Mouse (Mus musculus) stomach, embryonic 16.5 days (tissue): ENCODE data around the gene Neo1. TPM values are rescaled to one million over a fixed set of nuclear protein-coding genes. Genes with fewer than 3 reads are reported as not detected.
A peak's percentile ranks its signal among the peaks of the same experiment; 100 is the strongest.

ENCODE experiments used
- ATAC-seq: fragments of 200-750 bp; cut with Nextera tagmentation; 2 replicates; pipeline ENCODE4 v1.8.0; 2017; ENCODE audit warnings: moderate number of reproducible peaks, moderate TSS enrichment; ENCODE audit not compliant: insufficient read depth, low FRiP score
- H3K27ac ChIP-seq: fragments of 300-500 bp; sonication (generic); 2 replicates; pipeline ENCODE4 v1.5.1; 2014; ENCODE audit warnings: low read length
- H3K27me3 ChIP-seq: fragments of 300-500 bp; sonication (generic); 2 replicates; pipeline ENCODE4 v1.6.1; 2014; ENCODE audit warnings: low read length, control low read depth, mixed read lengths; ENCODE audit not compliant: control insufficient read depth, insufficient read depth
- H3K36me3 ChIP-seq: fragments of 300-500 bp; sonication (generic); 2 replicates; pipeline ENCODE4 v1.6.1; 2014; ENCODE audit warnings: low read length; ENCODE audit not compliant: control insufficient read depth, insufficient read depth
- H3K4me1 ChIP-seq: fragments of 300-500 bp; sonication (generic); 2 replicates; pipeline ENCODE4 v1.6.1; 2014; ENCODE audit warnings: low read length, control low read depth, mixed read lengths; ENCODE audit not compliant: control insufficient read depth, insufficient read depth
- H3K4me2 ChIP-seq: fragments of 300-500 bp; sonication (generic); 2 replicates; pipeline ENCODE4 v1.6.1; 2014; ENCODE audit warnings: low read depth, low read length, mixed read lengths
- H3K4me3 ChIP-seq: fragments of 300-500 bp; sonication (generic); replicated peaks from 2 replicates; pipeline ENCODE4 v1.5.1; 2014; ENCODE audit warnings: mild to moderate bottlenecking, low read length
- H3K9ac ChIP-seq: fragments of 300-500 bp; sonication (generic); 2 replicates; pipeline ENCODE4 v1.6.1; 2014; ENCODE audit warnings: low read length
- H3K9me3 ChIP-seq: fragments of 300-500 bp; sonication (generic); replicated peaks from 2 replicates; pipeline ENCODE4 v1.6.1; 2016; ENCODE audit warnings: low read length, control low read depth; ENCODE audit not compliant: control insufficient read depth
- WGBS: fragments of 180-500 bp; shearing (Covaris S2); extraction: QIAGEN DNeasy Blood & Tissue Kit; methylation state at CpG from one replicate; pipeline ENCODE4 v1.1.7; 2014; 5-methylcytosine and 5-hydroxymethylcytosine counted together
- polyA plus RNA-seq: library from polyadenylated mRNA; unstranded; fragments of >200 nt; fragmentation: Nextera tagmentation; extraction: Ambion mirVana; gene quantifications from 2 replicates; pipeline ENCODE4 v1.2.1, GENCODE M21; 2015

Gene Neo1
- polyA plus RNA-seq, 1 experiment from 2014 or later, result 28.1 TPM

DNA sequence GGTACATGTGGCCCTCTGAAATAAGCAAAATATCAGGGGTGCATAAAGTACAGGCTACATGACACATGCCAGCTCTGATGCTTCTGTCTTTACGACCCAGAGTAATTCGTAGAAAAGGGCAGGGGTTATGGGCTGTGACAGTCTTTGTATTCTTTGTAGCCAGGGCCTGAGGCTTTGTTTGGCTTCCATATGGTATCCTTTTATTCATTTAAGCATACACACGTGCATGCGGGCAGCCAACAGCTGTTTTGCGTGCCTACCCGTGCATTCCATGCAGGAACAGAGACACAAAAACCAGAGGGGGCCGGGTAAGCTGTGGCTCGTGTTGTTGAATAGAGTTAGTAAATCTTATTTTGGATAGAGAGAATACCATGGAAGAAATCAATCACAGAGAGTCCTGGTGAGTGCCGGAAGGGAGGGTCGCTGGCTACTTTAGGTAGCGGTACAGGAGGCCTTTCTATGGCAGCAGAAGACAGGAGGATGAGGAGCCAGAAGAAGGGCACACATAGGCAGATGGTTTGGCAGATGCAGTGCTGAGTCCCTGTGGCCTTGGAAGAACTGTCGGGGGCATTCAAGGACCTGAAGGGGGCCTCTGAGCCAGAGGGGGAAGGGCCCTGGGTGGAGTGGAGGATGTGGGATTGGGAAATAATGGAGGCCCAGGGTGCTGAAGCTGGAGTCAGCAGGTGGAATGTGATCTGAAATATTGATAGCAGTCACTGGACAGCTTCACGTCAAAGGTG is 186.5 kb downstream of the Neo1 start:
- Histone ChIP-seq H3K4me3 (no peak overlapping the region), H3K27me3 (no peaks in the 10 kb centered on the region), H3K27ac (no peak overlapping the region), H3K36me3 (no peaks in the 10 kb centered on the region), H3K4me2 (no peak overlapping the region), H3K9ac (no peak overlapping the region), H3K9me3 (no peaks in the 10 kb centered on the region), H3K4me1 (no peaks in the 10 kb centered on the region)
- no peak for ATAC-seq
- WGBS, result 63% methylated on average over 13 of the region's 13 CpGs

DNA sequence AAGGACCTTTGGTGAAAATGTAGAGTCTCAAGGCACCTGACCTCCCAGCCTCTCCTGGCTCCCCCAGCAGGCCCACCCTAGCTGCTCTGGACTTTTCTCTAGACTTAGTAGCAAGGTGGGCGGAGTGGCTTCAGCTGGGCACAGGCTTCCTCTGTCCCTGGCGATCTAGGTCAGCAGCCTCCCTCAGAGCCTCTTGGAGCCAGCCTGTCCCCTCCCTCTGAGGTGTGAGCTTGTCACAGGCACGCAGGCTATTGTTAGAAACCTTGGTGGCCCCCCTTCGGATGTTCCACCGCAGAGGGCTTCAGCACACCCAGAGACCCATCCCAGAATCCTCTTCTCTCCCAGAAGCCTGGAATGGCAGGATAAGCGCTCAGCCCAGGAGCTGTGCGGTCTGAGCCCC is 188.6 kb downstream of the Neo1 start:
- no peak for ATAC-seq
- 77% methylated on average over 7 of the region's 7 CpGs for WGBS
- H3K36me3 ChIP-seq, result no peaks in the 10 kb centered on the region
- H3K27me3 ChIP-seq, result no peaks in the 10 kb centered on the region
- H3K9ac ChIP-seq, result no peak overlapping the region
- no peak overlapping the region for H3K4me3 ChIP-seq
- no peak overlapping the region for H3K27ac ChIP-seq
- H3K4me1 ChIP-seq, result no peaks in the 10 kb centered on the region
- H3K4me2 ChIP-seq, result no peak overlapping the region
- H3K9me3 ChIP-seq, result no peaks in the 10 kb centered on the region

DNA sequence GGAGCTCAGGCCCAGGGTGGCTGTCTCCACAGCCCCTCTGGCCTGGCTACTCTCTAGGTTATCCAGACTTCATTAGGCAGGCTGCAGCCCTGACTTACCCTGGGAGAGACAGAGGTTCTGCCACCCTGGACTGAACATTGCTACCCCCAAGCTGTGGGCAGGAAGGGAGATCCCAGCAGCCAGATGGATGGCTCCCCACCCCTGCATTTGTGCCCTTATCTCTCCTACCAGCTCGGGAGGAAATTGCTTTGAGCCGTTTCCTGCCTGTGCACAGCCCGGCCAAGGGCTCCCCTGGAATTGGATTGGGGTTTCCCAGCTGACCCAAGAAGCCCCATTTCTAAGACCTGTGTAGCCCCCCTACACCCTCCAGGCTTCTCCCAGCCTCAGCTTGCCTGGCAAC is 189.2 kb downstream of the Neo1 start:
- H3K27ac ChIP-seq, result no peak overlapping the region
- no peak overlapping the region for H3K9ac ChIP-seq
- 27% methylated on average over 3 of the region's 3 CpGs for WGBS
- H3K4me3 ChIP-seq, result no peak overlapping the region
- no peaks in the 10 kb centered on the region for H3K36me3 ChIP-seq
- H3K9me3 ChIP-seq, result no peaks in the 10 kb centered on the region
- H3K4me1 ChIP-seq, result no peaks in the 10 kb centered on the region
- H3K4me2 ChIP-seq, result no peak overlapping the region
- H3K27me3 ChIP-seq, result no peaks in the 10 kb centered on the region
- ATAC-seq, result no peak

DNA sequence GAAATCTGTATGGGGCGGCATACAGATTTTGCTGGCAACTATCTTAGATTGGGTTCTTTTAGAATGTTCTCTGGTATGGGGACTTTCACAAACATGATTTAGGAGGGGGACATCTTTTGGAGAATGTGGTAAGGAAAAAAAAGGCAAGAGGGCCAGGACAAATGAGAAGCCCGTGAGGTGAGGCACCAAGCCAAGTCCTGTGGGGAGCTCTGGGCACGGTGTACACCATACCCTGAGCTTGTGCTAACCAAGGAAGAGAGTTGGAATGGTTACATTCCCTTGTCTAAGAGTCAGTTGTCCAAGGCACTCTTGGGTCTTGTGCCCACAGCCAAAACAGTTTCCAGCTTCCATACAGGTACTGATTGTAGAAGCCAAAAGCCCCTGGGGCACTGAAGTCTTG is 191.6 kb downstream of the Neo1 start:
- Histone ChIP-seq H3K9ac (no peak overlapping the region), H3K4me1 (no peaks in the 10 kb centered on the region), H3K27ac (no peak overlapping the region), H3K27me3 (no peaks in the 10 kb centered on the region), H3K9me3 (no peaks in the 10 kb centered on the region), H3K4me2 (no peak overlapping the region), H3K4me3 (no peak overlapping the region), H3K36me3 (no peaks in the 10 kb centered on the region)
- 91% methylated on average over 3 of the region's 3 CpGs for WGBS
- ATAC-seq, result no peak

DNA sequence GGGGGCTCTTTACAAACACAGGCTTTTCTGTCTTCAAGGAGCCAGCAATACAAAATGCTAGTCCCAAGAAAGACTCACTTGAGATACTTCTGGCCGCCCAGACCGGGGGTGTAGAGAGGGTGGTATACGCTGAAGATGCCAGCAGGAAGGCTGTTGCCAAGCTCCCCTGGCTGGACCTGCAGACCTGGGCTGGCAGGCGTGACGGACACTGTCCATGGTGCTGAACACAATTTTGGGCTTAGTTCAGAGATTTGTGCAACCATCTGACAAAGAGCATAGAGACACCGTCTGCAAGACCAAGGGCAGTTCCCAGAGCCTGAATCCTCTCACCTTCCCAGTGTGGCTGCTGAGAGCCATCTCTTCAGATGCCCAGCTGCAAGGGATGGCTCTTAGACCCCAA is 194.6 kb downstream of the Neo1 start:
- ATAC-seq, result no peak
- Histone ChIP-seq H3K4me2 (no peak overlapping the region), H3K9ac (no peak overlapping the region), H3K4me1 (no peaks in the 10 kb centered on the region), H3K27ac (no peak overlapping the region), H3K4me3 (no peak overlapping the region), H3K9me3 (no peaks in the 10 kb centered on the region), H3K36me3 (no peaks in the 10 kb centered on the region), H3K27me3 (no peaks in the 10 kb centered on the region)
- 15% methylated on average over 6 of the region's 6 CpGs for WGBS

DNA sequence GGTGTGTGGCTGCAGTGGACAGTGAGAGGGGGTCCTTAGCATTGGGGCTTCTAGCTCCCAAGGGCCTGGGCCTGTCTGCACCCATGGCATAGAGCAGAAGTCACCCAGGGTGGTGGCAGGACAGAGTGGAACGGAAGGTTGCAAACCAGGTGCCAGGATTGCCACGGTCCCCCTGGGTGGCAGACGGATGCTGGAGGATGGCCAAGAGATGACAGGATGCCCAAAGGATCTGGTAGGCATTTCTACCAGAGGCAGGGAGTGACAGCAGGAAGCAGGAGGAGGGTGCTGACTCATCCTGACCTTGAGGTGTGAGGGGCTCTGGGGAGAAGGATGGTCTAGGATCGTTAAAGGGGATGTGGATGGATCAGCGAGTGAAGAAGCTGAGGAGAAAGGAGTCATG is 197.7 kb downstream of the Neo1 start:
- H3K4me2 ChIP-seq, result no peak overlapping the region
- no peak overlapping the region for H3K4me3 ChIP-seq
- H3K9me3 ChIP-seq, result no peaks in the 10 kb centered on the region
- no peak overlapping the region for H3K9ac ChIP-seq
- no peaks in the 10 kb centered on the region for H3K36me3 ChIP-seq
- H3K27ac ChIP-seq, result no peak overlapping the region
- H3K27me3 ChIP-seq, result no peaks in the 10 kb centered on the region
- WGBS, result 84% methylated on average over 5 of the region's 5 CpGs
- no peak for ATAC-seq
- no peaks in the 10 kb centered on the region for H3K4me1 ChIP-seq

DNA sequence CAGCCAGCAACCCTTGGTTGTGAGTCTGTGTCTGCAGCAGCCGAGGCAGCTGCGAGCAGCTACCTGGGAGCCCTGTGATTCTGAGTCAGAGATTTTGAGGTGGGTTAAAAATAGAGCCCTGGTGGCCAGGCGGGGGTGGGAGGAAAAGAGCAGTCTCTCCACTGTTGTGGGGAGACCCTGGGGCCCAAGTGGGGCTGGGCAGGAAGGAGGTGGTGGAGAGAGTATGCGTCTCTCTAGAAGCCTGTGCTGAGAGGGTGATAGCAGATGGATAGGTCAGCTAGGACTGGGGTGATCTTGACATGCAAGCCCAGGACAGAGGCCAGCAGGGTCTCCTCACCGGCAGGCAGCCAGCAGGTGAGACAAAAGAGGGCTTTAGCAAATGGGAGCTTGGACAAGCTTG is 199.1 kb downstream of the Neo1 start:
- no peaks in the 10 kb centered on the region for H3K9me3 ChIP-seq
- 61% methylated on average over 5 of the region's 5 CpGs for WGBS
- H3K4me3 ChIP-seq, result no peak overlapping the region
- H3K36me3 ChIP-seq, result no peaks in the 10 kb centered on the region
- no peak overlapping the region for H3K9ac ChIP-seq
- ATAC-seq, result no peak
- peaks cover 3% of the 10 kb centered on the region; the same call in 1 of the 2 replicates for H3K4me1 ChIP-seq
- no peak overlapping the region for H3K4me2 ChIP-seq
- H3K27ac ChIP-seq, result no peak overlapping the region
- H3K27me3 ChIP-seq, result no peaks in the 10 kb centered on the region

DNA sequence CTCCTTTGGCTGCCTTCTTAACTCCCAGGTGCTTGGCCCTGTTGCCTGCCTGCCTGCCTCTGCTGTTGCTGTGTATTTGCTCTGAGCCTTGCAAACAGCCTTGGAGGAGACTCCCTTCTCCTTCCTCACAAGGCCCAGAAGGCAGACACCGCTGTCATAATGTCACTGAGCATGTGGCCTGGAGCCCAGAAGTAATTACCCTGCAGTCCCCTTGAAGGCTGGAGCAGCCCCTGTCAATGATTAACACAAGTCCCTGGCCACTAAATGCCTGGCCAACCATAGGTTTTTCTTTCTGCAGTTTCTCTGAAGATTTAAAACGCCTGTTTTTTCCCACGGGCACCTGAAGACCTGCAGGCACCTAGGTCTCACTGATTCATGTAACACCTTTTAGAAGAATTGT is 203.3 kb downstream of the Neo1 start:
- Histone ChIP-seq H3K4me2 (no peak overlapping the region), H3K27me3 (no peaks in the 10 kb centered on the region), H3K4me3 (no peak overlapping the region), H3K27ac (no peak overlapping the region), H3K9ac (no peak overlapping the region), H3K36me3 (no peaks in the 10 kb centered on the region), H3K4me1 (peaks cover 3% of the 10 kb centered on the region; the same call in 1 of the 2 replicates), H3K9me3 (no peaks in the 10 kb centered on the region)
- ATAC-seq, result peak; percentile 63; the same call in 1 of the 2 replicates
- WGBS, result 54% methylated on average over 3 of the region's 3 CpGs

DNA sequence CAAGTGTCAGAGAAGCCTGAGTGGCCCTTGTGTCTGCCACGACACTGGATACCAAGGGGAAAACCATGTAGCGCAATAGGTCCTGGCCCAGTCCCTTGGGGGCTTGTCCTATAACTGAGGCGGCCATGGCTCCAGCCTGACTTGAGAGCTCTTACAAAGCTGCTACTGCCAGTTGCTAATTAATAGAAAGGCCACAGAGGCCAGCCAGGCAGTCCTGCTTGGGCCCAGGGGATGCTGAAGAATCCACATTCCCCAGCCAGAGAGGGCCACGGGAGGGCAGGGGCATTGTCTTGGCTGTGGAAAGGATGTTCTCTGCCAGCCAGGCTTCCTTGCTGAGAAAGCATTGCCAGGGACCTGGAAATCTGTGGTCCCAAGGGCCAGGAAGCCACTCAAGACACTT is 206.6 kb downstream of the Neo1 start:
- peaks cover 3% of the 10 kb centered on the region; the same call in 1 of the 2 replicates for H3K4me1 ChIP-seq
- H3K4me2 ChIP-seq, result no peak overlapping the region
- ATAC-seq, result no peak
- H3K27ac ChIP-seq, result no peak overlapping the region
- no peaks in the 10 kb centered on the region for H3K9me3 ChIP-seq
- H3K36me3 ChIP-seq, result no peaks in the 10 kb centered on the region
- H3K4me3 ChIP-seq, result no peak overlapping the region
- no peak overlapping the region for H3K9ac ChIP-seq
- H3K27me3 ChIP-seq, result peaks cover 6% of the 10 kb centered on the region
- 63% methylated on average over 4 of the region's 4 CpGs for WGBS
